Mouse (Mus musculus): ENCODE measurements around the gene Shc2.

The Shc2 gene

GRCm38 (mm10) chr10:79637128-79638110 is at the start of gene Shc2:
Gene Shc2 (minus strand): TSS chr10:79637918.
- in situ Hi-C loops (cut with MboI; ENCODE audit: low pct_unique_long_range_greater_than_20kb in 1 of 2, low sequenced_read_pairs in 2 of 2, unreplicated experiment in 1 of 2) = loop anchor here in 1 of 2 experiments (5.0 kb wide), 1 partner anchor 35 kb away; no protein-coding TSS in a partner anchor

- in situ Hi-C loops (cut with MboI; ENCODE audit: low pct_unique_long_range_greater_than_20kb in 1 of 2, low sequenced_read_pairs in 2 of 2, unreplicated experiment in 1 of 2) = no loop called here
Observed at GRCm38 (mm10) chr10:79687513-79687912, 49.8 kb upstream of the Shc2 start.

- in situ Hi-C loops (cut with MboI; ENCODE audit: low pct_unique_long_range_greater_than_20kb in 1 of 2, low sequenced_read_pairs in 2 of 2, unreplicated experiment in 1 of 2) = no loop called here
Observed at GRCm38 (mm10) chr10:79686691-79687090, 49.0 kb upstream of the Shc2 start.

- in situ Hi-C loops (cut with MboI; ENCODE audit: low pct_unique_long_range_greater_than_20kb in 1 of 2, low sequenced_read_pairs in 2 of 2, unreplicated experiment in 1 of 2) = no loop called here
Observed at GRCm38 (mm10) chr10:79686219-79686618, 48.5 kb upstream of the Shc2 start.

GRCm38 (mm10) chr10:79684770-79685600 is 47.3 kb upstream of the Shc2 start:
- in situ Hi-C loops (cut with MboI; ENCODE audit: low pct_unique_long_range_greater_than_20kb in 1 of 2, low sequenced_read_pairs in 2 of 2, unreplicated experiment in 1 of 2) = no loop called here

GRCm38 (mm10) chr10:79683726-79684640 is 46.3 kb upstream of the Shc2 start:
- in situ Hi-C loops (cut with MboI; ENCODE audit: low pct_unique_long_range_greater_than_20kb in 1 of 2, low sequenced_read_pairs in 2 of 2, unreplicated experiment in 1 of 2) = no loop called here

GRCm38 (mm10) chr10:79682916-79683582 is 45.3 kb upstream of the Shc2 start:
- in situ Hi-C loops (cut with MboI; ENCODE audit: low pct_unique_long_range_greater_than_20kb in 1 of 2, low sequenced_read_pairs in 2 of 2, unreplicated experiment in 1 of 2) = no loop called here

GRCm38 (mm10) chr10:79682551-79682915 is 44.8 kb upstream of the Shc2 start:
- in situ Hi-C loops (cut with MboI; ENCODE audit: low pct_unique_long_range_greater_than_20kb in 1 of 2, low sequenced_read_pairs in 2 of 2, unreplicated experiment in 1 of 2) = no loop called here

- in situ Hi-C loops (cut with MboI; ENCODE audit: low pct_unique_long_range_greater_than_20kb in 1 of 2, low sequenced_read_pairs in 2 of 2, unreplicated experiment in 1 of 2) = no loop called here
Observed at GRCm38 (mm10) chr10:79681591-79682245, 44.0 kb upstream of the Shc2 start, which contains the start of gene Cdc34. Gene Cdc34 (plus strand): TSS chr10:79682195.

- in situ Hi-C loops (cut with MboI; ENCODE audit: low pct_unique_long_range_greater_than_20kb in 1 of 2, low sequenced_read_pairs in 2 of 2, unreplicated experiment in 1 of 2) = no loop called here
Observed at GRCm38 (mm10) chr10:79680606-79681495, 43.1 kb upstream of the Shc2 start.

- in situ Hi-C loops (cut with MboI; ENCODE audit: low pct_unique_long_range_greater_than_20kb in 1 of 2, low sequenced_read_pairs in 2 of 2, unreplicated experiment in 1 of 2) = no loop called here
Observed at GRCm38 (mm10) chr10:79675346-79676035, 37.8 kb upstream of the Shc2 start.

GRCm38 (mm10) chr10:79673054-79673453 is 35.3 kb upstream of the Shc2 start:
- in situ Hi-C loops (cut with MboI; ENCODE audit: low pct_unique_long_range_greater_than_20kb in 1 of 2, low sequenced_read_pairs in 2 of 2, unreplicated experiment in 1 of 2) = no loop called here

GRCm38 (mm10) chr10:79672088-79672455 is 34.4 kb upstream of the Shc2 start:
- in situ Hi-C loops (cut with MboI; ENCODE audit: low pct_unique_long_range_greater_than_20kb in 1 of 2, low sequenced_read_pairs in 2 of 2, unreplicated experiment in 1 of 2) = no loop called here

GRCm38 (mm10) chr10:79671396-79672087 is 33.8 kb upstream of the Shc2 start:
- in situ Hi-C loops (cut with MboI; ENCODE audit: low pct_unique_long_range_greater_than_20kb in 1 of 2, low sequenced_read_pairs in 2 of 2, unreplicated experiment in 1 of 2) = no loop called here

GRCm38 (mm10) chr10:79670071-79670888 is 32.6 kb upstream of the Shc2 start:
- in situ Hi-C loops (cut with MboI; ENCODE audit: low pct_unique_long_range_greater_than_20kb in 1 of 2, low sequenced_read_pairs in 2 of 2, unreplicated experiment in 1 of 2) = no loop called here
